Mouse (Mus musculus) neural tube, embryonic 12.5 days (tissue): Measurements from ENCODE around the gene Arih1. TPM values are rescaled to one million over a fixed set of nuclear protein-coding genes. Genes with fewer than 3 reads are reported as not detected.
"Not testable (repeated sequence)": the region's sequence is repeated elsewhere in the genome, so short reads cannot be mapped to it uniquely, and the experiment has no call there.

Source experiments
- ATAC-seq: fragments of 200-750 bp; cut with Nextera tagmentation; 2 replicates; pipeline ENCODE4 v1.8.0; 2017; ENCODE audit warnings: low read depth, mild to moderate bottlenecking, moderate TSS enrichment, moderate library complexity; ENCODE audit not compliant: low FRiP score
- H3K27ac ChIP-seq: fragments of 300-500 bp; sonication (generic); 2 replicates; pipeline ENCODE4 v1.5.1; 2016
- H3K27me3 ChIP-seq: fragments of 300-500 bp; sonication (generic); replicated peaks from 2 replicates; pipeline ENCODE4 v1.6.1; 2016; ENCODE audit warnings: mild to moderate bottlenecking
- H3K36me3 ChIP-seq: fragments of 300-500 bp; sonication (generic); 2 replicates; pipeline ENCODE4 v1.6.1; 2016; ENCODE audit warnings: mild to moderate bottlenecking
- H3K4me1 ChIP-seq: fragments of 300-500 bp; sonication (generic); 2 replicates; pipeline ENCODE4 v1.6.1; 2016
- H3K4me2 ChIP-seq: fragments of 300-500 bp; sonication (generic); replicated peaks from 2 replicates; pipeline ENCODE4 v1.6.1; 2016; ENCODE audit warnings: mild to moderate bottlenecking
- H3K4me3 ChIP-seq: fragments of 300-500 bp; sonication (generic); 2 replicates; pipeline ENCODE4 v1.5.1; 2016
- H3K9ac ChIP-seq: fragments of 300-500 bp; sonication (generic); 2 replicates; pipeline ENCODE4 v1.6.1; 2016; ENCODE audit warnings: mild to moderate bottlenecking
- H3K9me3 ChIP-seq: fragments of 300-500 bp; sonication (generic); 2 replicates; pipeline ENCODE4 v1.6.1; 2016; ENCODE audit warnings: mild to moderate bottlenecking
- WGBS: fragments of 180-500 bp; shearing (Covaris S2); methylation state at CpG from one replicate; pipeline ENCODE4 v1.1.7; 2016; 5-methylcytosine and 5-hydroxymethylcytosine counted together
- polyA plus RNA-seq: library from polyadenylated mRNA; unstranded; fragments of >200 nt; fragmentation: Nextera tagmentation; extraction: Ambion mirVana; gene quantifications from 2 replicates; pipeline ENCODE4 v1.2.1, GENCODE M21; 2016

Gene Arih1
- polyA plus RNA-seq, 1 experiment from 2014 or later: 32.6 TPM

GRCm38 (mm10) chr9:59358041-59358440, 128.4 kb downstream of the Arih1 start:
- WGBS: 60% methylated on average over 1 of the region's 1 CpGs
- H3K36me3 ChIP-seq, H3K27me3 ChIP-seq: not testable (repeated sequence)

GRCm38 (mm10) chr9:59353253-59353639, 133.2 kb downstream of the Arih1 start, which contains the start of gene Bbs4:
TSS of gene Bbs4 (minus strand) at chr9:59353508.
- H3K4me1 ChIP-seq: peaks cover 10% of the 10 kb centered on the region; the same call in 1 of the 2 replicates
- no peaks in the 10 kb centered on the region for H3K27me3 ChIP-seq
- H3K4me3 ChIP-seq: peak within 1 kb of the TSS; percentile 88
- under 1% methylated on average over 32 of the region's 32 CpGs for WGBS
- H3K36me3 ChIP-seq: no peaks in the 10 kb centered on the region
- H3K9me3 ChIP-seq: no peaks in the 10 kb centered on the region
- peak within 1 kb of the TSS; percentile 66 for H3K4me2 ChIP-seq
- ATAC-seq: peak; percentile 82
- H3K9ac ChIP-seq: peak within 1 kb of the TSS; percentile 87
- H3K27ac ChIP-seq: peak within 1 kb of the TSS; percentile 53; the same call in 1 of the 2 replicates

More at GRCm38 (mm10) chr9:59358041-59358440, 128.4 kb downstream of the Arih1 start:
- not testable (repeated sequence) for H3K4me2 ChIP-seq, H3K4me3 ChIP-seq, H3K4me1 ChIP-seq, H3K9ac ChIP-seq, H3K27ac ChIP-seq, H3K9me3 ChIP-seq, ATAC-seq

GRCm38 (mm10) chr9:59352586-59353252, 133.7 kb downstream of the Arih1 start:
- Histone ChIP-seq H3K9me3 (no peaks in the 10 kb centered on the region), H3K36me3 (no peaks in the 10 kb centered on the region), H3K4me3 (peak overlapping the region; percentile 88), H3K9ac (peak overlapping the region; percentile 87), H3K27ac (peak overlapping the region; percentile 53; the same call in 1 of the 2 replicates), H3K27me3 (no peaks in the 10 kb centered on the region), H3K4me2 (peak overlapping the region; percentile 66), H3K4me1 (peaks cover 10% of the 10 kb centered on the region; the same call in 1 of the 2 replicates)
- no peak for ATAC-seq
- WGBS: 15% methylated on average over 15 of the region's 15 CpGs

- Histone ChIP-seq H3K4me2 (no peak overlapping the region), H3K27ac (no peak overlapping the region), H3K4me1 (no peaks in the 10 kb centered on the region), H3K4me3 (no peak overlapping the region), H3K9me3 (no peaks in the 10 kb centered on the region), H3K27me3 (no peaks in the 10 kb centered on the region), H3K36me3 (peaks cover 25% of the 10 kb centered on the region), H3K9ac (no peak overlapping the region)
- WGBS: 78% methylated on average over 2 of the region's 2 CpGs
- ATAC-seq: no peak
These were observed 140.2 kb downstream of the Arih1 start for GRCm38 (mm10) chr9:59346176-59346575.

GRCm38 (mm10) chr9:59340002-59340401, 146.4 kb downstream of the Arih1 start:
- Histone ChIP-seq H3K9me3 (no peaks in the 10 kb centered on the region), H3K36me3 (peaks cover 46% of the 10 kb centered on the region), H3K4me3 (no peak overlapping the region), H3K4me2 (no peak overlapping the region), H3K27ac (no peak overlapping the region), H3K4me1 (no peaks in the 10 kb centered on the region), H3K27me3 (no peaks in the 10 kb centered on the region), H3K9ac (no peak overlapping the region)
- no peak for ATAC-seq
- WGBS: 88% methylated on average over 9 of the region's 9 CpGs

- no peaks in the 10 kb centered on the region for H3K4me1 ChIP-seq
- peaks cover 50% of the 10 kb centered on the region for H3K36me3 ChIP-seq
- no peaks in the 10 kb centered on the region for H3K9me3 ChIP-seq
- 86% methylated on average over 5 of the region's 5 CpGs for WGBS
- H3K27me3 ChIP-seq: no peaks in the 10 kb centered on the region
- H3K9ac ChIP-seq: no peak overlapping the region
- ATAC-seq: no peak
- no peak overlapping the region for H3K4me2 ChIP-seq
- no peak overlapping the region for H3K27ac ChIP-seq
- H3K4me3 ChIP-seq: no peak overlapping the region
These were observed 147.3 kb downstream of the Arih1 start for GRCm38 (mm10) chr9:59339107-59339506.

GRCm38 (mm10) chr9:59338411-59338810, 148.0 kb downstream of the Arih1 start:
- 88% methylated on average over 5 of the region's 5 CpGs for WGBS

More at GRCm38 (mm10) chr9:59338411-59338810, 148.0 kb downstream of the Arih1 start:
- peaks cover 49% of the 10 kb centered on the region for H3K36me3 ChIP-seq
- H3K9ac ChIP-seq: no peak overlapping the region
- no peaks in the 10 kb centered on the region for H3K4me1 ChIP-seq
- H3K27me3 ChIP-seq: no peaks in the 10 kb centered on the region
- ATAC-seq: no peak
- H3K27ac ChIP-seq: no peak overlapping the region
- no peaks in the 10 kb centered on the region for H3K9me3 ChIP-seq
- no peak overlapping the region for H3K4me2 ChIP-seq
- no peak overlapping the region for H3K4me3 ChIP-seq

Other genes starting within 250 kb of the Arih1 start
- gene Adpgk, start 195.1 kb downstream of the Arih1 start, polyA plus RNA-seq: 34.2 and 37.1 TPM in 2 replicates
- gene Bbs4, start 133.1 kb downstream of the Arih1 start, polyA plus RNA-seq: 19.9 and 26.8 TPM in 2 replicates
- 49.0 and 53.0 TPM in 2 replicates for gene Hexa, start 52.9 kb upstream of the Arih1 start, polyA plus RNA-seq
- gene Tmem202, start 53.2 kb upstream of the Arih1 start, polyA plus RNA-seq: 0.18 TPM in 1 of 2 replicates, not detected in the other
- 16.5 and 17.0 TPM in 2 replicates for gene Celf6, start 91.3 kb upstream of the Arih1 start, polyA plus RNA-seq
- gene Parp6, start 130.7 kb upstream of the Arih1 start, polyA plus RNA-seq: 140 and 153 TPM in 2 replicates
- 1,532 and 1,641 TPM in 2 replicates for gene Pkm, start 169.8 kb upstream of the Arih1 start, polyA plus RNA-seq
- 0.56 and 0.73 TPM in 2 replicates for gene Gramd2, start 193.5 kb upstream of the Arih1 start, polyA plus RNA-seq